Mouse (Mus musculus) embryonic fibroblast, embryonic 13.5 days (primary cell): ENCODE results near the gene Cst7.

Source experiments
- CTCF ChIP-seq: IDR thresholded peaks from 2 replicates; pipeline ENCODE4 v1.5.1; 2011; ENCODE audit warnings: mild to moderate bottlenecking, control low read depth, low read length, moderate library complexity, borderline replicate concordance; ENCODE audit not compliant: insufficient read depth
- POLR2A ChIP-seq: IDR thresholded peaks from 2 replicates; pipeline ENCODE4 v1.6.1; 2011; ENCODE audit warnings: low read depth, mild to moderate bottlenecking, control low read depth, low read length, moderate library complexity

DNA sequence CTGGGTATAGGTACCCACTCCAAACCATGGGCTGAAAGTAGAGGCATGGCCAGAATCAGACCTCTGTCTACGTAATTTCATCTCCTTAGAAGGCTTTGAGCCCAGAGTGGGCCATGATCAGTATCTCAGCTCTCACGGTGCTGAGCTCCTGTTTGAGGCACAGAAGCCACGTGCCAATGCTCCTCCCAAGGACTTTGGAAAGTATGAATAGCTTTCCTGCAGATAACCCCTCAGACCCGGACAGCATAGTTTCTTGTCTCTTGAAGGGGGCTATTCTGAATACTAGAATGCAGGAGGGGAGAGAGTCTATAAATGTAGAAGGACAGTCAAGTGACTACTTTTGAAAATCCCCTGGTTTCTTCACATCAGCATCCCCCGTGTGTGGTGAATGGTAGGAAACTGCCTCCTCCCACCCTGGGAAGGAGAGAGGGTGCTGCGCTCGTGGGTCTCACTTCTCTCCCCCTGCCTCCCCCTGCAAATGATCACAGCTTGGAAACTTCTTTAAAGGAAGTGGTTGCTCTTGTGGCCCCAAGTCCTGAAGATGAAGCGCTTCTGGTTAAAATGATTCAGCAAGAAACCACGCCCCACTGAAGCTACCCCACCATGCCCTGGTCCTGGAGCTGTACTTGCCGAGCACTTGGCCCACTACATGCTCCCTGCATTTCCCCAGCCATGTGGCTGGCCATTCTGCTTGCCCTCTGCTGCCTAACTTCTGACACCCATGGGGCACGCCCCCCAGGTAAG is at the start of gene Cst7:
- TF ChIP-seq POLR2A (no peak), CTCF (no peak)
